Mouse (Mus musculus): ENCODE data around the gene Cdon.

The Cdon gene

DNA sequence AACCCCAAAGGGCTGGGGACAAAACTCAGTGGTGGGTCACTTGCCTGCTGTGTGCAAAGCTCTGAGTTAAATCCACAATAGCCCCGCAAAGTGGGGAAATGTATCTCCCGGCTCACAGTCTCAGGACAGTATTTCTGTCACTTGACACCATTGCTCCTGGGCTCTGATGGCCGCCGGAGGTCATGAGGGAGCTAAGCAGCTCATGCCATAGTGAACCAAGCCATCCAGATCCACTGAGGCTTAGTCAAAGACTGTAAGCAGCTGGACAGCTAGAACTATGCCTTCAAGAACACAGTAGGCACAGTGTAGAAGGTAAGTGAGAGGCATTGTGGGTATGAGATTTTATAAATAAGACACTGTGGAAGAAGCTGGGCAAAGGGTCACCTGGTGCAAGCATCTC lies 74.0 kb downstream of the Cdon start:
- DNase-seq: no peak

DNA sequence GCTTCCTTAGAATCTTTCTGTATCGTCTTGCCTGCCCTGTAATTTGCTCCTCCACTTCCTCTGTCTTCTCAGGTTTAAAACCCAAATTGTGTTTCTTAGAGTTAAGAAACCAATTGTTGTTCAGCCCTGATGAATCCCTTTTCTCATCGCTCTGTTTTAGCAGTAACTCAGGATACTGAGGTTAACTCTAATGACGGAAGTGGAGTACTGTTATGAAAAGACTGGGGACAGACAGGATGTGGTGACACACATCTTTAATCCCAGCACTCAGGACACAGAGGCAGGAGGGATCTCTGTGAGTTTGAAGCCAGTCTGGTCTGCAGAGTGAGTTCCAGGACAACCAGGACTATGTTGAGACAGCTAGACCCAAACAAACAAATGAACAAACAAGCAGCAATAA lies 74.5 kb downstream of the Cdon start:
- no peak for DNase-seq

DNA sequence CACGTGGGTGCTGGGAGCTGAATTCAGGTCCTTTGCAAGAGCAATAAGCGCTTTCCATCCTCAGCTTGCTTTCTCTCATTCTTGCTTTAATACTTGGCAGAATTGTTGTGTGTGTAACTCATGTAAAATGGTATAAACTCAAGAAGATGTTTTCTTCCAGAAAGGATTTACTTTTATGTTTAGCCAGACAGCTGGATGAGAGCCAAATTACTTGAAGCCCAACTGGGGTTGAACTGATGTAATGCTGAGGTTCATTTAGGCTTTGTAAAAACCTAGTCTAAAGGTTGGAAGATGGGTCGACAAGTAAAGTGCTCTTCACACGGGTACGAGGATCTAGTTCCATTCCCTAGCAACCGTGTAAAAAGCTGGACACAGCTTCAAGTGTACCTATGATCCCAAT lies 79.0 kb downstream of the Cdon start:
- DNase-seq: no peak

DNA sequence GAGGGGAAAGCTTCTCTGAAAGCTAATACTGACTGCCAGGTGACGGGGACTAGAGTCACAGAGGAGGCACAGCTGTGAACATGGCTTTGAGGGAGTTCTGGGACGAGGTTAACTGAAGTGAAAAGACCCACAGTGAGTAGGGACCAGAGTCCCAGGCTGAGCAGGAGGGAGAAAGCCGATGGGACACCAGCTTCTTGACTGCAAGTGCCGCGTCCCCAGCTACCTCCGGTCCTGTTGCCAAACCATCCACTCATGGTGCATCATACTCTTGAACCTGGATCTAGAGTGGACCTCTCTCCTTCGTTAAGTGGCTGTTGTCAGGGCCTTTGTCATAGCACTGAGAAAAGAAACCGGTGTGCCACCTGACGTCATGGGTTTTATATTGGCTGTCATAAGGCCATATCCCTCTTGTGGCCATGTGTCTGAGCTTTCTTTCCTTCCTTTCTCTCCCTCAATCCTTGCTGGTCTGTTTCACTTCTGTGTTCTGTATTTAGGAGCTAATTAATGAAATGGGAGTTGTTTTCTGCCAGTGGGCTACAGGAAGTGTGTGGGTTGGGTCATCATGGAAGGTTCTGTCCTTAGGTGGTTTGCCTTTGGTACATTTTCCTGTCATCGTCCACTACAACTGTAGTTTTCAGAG lies 81.6 kb downstream of the Cdon start:
- DNase-seq: no peak

DNA sequence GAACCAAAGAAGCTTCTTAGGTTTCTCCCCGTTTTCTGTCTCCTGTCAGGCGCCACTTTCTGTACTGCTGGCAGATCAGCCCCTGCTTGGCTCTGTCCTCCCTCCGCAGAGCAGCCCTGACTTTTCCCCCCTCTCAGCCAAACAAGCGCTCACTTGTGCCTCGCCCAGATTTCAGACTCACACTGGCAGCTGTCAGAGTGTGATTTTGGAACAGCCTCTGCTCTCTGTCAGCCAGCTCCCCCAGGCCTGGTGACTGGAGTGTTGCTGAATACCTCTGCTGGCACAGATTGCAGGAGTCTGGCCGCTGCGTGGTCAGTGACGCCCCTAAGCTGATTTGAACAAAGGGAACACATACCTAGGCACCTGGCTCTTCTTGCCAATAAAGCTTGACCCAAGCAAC lies 87.3 kb downstream of the Cdon start:
- peak; percentile 30 for DNase-seq

GRCm38 (mm10) chr9:35513900-35514299 lies 93.0 kb downstream of the Cdon start:
- no peak for DNase-seq

DNA sequence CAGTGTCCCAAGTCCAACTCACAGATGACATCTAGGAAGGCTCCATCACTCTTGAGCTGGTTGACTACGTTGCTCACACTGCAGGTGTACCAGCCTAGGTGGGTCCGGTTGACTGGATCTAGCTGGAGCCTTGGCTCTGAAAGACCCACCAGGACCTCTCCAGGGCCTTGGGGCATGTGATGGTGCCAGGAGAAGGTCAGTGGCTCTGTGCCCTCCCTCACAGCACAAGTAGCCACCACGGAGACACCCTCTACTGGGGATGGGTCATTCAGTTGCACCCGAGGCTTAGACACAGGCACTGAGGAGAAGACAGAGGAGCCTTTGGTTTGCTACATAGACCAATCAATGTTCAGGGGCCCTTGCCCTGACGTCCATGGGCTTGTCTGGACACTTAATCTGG lies 95.3 kb downstream of the Cdon start:
- DNase-seq: no peak

DNA sequence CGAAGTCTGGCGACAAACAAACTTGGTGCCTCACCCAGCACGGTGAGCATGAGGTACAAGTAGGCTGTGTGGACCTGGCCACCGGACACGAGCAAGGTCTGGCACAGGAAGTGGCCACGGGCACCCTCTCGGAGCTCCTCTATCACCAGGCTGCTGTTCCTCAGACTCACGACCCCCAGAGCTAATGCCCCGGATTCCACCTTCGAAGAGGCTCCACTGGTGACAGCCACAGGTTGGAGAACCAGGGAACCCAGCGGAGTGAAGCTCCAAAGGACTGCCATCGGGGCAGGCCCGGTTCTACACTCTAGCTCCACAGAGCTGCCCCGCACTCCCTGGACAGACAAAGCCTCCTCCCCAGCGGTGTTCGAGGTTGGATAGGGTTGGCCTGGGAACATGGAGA lies 95.8 kb downstream of the Cdon start:
- no peak for DNase-seq

- DNase-seq: no peak
Observed at GRCm38 (mm10) chr9:35518169-35518568, 97.2 kb downstream of the Cdon start, which contains the start of gene Gm1113. Gm1113 (minus strand) TSS chr9:35518269.

DNA sequence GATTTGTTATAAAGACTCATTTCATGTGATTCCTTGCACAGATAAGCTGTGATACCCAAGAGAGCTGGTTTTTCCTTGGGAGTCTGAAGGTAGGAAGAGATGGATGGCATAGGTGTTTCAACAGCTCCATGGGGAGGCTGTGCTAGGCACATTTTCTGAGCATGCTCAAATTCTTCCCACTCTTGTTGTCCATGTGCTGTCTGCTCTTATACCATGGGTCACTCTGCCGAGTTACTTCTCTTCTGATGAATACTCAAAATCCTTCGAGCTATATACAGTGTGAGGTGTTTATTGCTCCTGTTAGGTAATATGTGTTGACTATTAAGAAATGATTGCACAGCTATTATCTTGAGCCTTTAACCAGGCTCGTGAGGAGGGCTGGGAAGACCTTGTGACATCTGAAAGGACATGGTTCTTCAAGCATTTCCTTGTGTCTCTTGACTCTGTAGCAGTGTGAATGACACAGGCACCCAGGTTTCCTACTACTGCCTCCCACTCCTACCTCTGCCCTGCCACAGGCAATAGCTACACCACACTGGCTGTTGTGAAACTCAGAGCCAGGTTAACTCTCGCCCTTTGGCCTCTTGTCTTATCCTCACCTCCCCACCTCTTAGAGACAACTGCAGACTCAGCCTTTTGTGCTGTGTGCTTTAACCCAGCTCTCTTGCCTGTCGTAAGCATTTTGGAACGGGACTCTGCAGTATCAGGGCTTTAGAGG lies 99.9 kb downstream of the Cdon start:
- DNase-seq: no peak

DNA sequence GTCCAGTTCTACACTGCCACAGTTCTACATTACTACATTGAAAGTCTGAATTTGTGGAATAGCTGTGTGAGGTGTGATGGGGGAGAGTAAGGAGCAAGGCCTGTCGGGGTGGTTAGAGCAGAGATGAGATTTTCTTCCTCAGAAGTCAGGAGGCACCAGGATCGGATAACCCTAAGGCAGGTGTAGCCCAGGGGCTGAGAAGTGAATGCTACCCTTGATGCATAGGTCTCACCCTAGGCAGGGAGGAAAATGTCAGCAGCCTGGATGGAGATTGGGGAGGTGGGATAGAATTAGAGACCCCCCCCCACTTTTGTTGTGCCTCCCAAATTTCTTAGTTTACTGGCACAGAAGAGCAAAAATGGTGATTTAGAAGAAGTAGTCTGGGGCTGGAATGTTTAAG lies 101.3 kb downstream of the Cdon start:
- no peak for DNase-seq

- DNase-seq: no peak
Observed at GRCm38 (mm10) chr9:35522821-35523515, 102.0 kb downstream of the Cdon start.

- DNase-seq: peak; percentile 61
Observed at GRCm38 (mm10) chr9:35523541-35523940, 102.6 kb downstream of the Cdon start.

- DNase-seq: peak; percentile 77
Observed at GRCm38 (mm10) chr9:35523941-35524411, 103.0 kb downstream of the Cdon start.

GRCm38 (mm10) chr9:35529141-35529540 lies 108.2 kb downstream of the Cdon start:
- DNase-seq: no peak

- DNase-seq: no peak
Observed at GRCm38 (mm10) chr9:35529796-35530195, 108.9 kb downstream of the Cdon start.

- DNase-seq: no peak
Observed at GRCm38 (mm10) chr9:35533266-35533665, 112.3 kb downstream of the Cdon start.

DNA sequence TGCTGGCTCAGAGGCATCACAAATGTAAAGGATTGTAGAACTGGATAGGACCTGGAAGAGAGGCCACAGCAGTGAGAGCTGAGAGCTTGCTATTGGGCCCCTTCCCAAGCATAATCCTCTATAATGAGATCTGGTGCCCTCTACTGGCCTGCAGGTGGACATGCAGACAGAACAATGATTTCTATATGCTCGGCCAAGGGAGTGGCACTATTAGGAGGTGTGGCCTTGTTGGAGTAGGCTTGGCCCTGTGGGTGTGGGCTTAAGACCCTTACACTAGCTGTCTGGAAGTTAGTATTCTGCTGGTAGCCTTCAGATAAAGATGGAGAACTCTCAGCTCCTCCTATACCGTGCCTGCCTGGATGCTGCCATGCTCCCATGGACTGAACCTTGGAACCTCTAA lies 114.2 kb downstream of the Cdon start:
- DNase-seq: peak; percentile 43

DNA sequence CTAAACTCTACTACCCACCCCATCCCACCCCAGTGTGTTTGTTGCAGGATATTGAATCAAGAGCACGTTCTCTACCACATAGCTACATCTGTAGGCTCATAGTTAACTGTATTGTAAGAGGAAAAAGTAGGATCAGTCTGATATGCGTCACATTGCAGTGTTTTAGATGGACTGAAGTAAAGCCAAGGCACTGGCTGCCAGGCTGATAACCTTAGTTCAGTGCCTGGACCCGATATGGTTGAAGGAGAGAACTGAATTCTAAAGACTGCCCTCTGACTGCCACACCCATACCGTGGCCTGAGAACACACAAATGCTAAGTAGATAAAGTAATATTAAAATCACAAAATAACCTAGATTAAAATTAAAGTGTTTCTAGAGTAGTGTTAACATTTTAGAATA lies 114.9 kb downstream of the Cdon start:
- no peak for DNase-seq

DNA sequence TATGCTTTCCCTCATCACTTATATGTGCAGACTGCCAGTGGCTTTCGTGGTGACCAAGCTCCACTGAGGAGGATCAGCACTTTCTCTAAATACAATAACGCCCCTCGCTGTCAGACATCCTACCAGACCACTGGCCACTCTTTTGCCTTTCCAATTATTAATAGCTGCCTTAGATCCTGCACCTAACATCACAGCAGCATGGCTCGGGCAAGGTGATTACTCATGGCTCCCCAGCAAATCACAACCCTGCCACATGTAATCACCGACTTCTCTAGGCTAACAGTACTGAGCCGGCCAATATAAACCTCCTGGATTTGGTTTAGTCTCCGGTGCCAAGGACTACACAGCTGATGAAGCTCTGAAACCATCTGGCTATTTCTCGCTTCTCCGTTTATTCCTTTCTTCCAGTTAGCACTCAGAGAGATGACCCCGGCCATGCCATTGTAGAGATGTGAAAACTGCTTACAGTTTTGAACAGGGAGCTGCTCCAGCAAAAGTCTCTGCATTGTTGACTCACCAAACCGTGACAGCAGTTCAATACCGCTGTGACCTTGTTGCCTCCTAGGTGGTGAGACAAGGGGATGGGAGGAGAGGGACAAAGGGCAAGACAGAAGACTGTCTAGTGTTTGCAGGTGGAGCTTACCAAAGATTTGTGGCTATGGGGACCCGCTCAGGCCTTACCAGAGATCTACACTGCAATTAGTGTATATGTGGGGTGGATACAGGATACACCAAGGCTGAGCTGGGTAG lies 118.2 kb downstream of the Cdon start:
- DNase-seq: no peak

- no peak for DNase-seq
Observed at GRCm38 (mm10) chr9:35541024-35541423, 120.1 kb downstream of the Cdon start.

DNA sequence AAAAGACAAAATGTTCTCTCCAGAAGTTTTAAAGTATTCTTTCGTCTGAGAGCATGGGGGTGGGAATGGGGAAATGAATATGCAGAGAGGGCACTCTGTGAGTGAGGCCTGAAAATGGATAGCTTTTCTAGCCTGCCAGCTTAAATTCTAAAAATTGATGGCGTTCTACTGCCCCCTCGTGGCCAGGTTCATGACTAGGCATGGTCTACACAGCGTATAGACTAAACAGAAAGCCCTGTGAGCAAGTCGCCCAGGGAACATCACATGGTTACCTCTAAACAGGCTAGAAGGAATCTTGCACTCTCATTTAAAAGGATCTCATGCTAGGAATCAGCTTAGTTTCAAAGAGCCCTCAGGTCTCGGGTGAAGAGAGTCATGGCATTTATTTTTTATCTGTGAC lies 120.6 kb downstream of the Cdon start:
- DNase-seq: peak; percentile 55

GRCm38 (mm10) chr9:35541941-35542340 lies 121.0 kb downstream of the Cdon start:
- DNase-seq: no peak

Data from cerebellum, adult 11-12 months (tissue).